Mouse (Mus musculus): Measurements from ENCODE around the gene Hspd1. TPM values are rescaled to one million over a fixed set of nuclear protein-coding genes. Genes with fewer than 3 reads are reported as not detected.
"Not testable (repeated sequence)": the region's sequence is repeated elsewhere in the genome, so short reads cannot be mapped to it uniquely, and the experiment has no call there.

Gene Hspd1
- total and polyA plus RNA-seq, 2 experiments from 2014 or later = 61.6 to 248 TPM

DNA sequence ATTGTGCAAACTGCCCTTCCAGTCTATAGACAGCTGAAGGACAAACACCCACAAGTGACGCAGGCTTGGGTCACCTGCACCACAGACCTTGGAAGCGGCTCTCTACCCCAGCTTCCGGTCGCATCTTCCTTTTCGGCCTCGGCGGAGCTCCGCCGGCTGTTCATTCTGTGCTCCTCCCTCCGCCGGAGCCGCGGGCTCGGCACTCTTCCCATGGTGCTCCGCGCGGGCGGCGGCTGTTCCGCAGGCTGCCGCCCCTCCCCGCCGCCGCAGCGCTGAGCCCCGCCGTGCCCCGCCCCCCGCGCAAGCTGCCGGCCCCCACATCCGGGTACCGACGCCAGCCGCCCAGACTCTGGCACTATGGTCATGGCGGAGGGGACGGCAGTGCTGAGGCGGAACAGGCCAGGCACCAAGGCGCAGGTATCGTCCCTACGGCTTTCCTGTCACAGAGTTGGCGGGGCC, 42.9 kb upstream of the Hspd1 start, which contains the start of gene Mob4:
Gene Mob4 (plus strand): TSS at position 289 of the 459 bp plus-strand sequence.
- no peaks in the 10 kb centered on the region for H3K9me3 ChIP-seq (ENCODE audit: low read length)
- peak within 1 kb of the TSS; percentile 89 for H3K4me3 ChIP-seq (ENCODE audit: low read length)
- H3K27me3 ChIP-seq (ENCODE audit: insufficient read depth, low read length) = no peaks in the 10 kb centered on the region
- WGBS = under 1% methylated on average over 42 of the region's 42 CpGs
- peak; percentile 98 for ATAC-seq
- H3K4me2 ChIP-seq (ENCODE audit: low read depth, low read length) = peak within 1 kb of the TSS; percentile 66
- DNase-seq (ENCODE audit: low spot score) = peak; percentile 97
- TF ChIP-seq CTCF (IDR thresholded peaks at IDR 0.05; ENCODE audit: low read depth) = no peak
- H3K4me1 ChIP-seq (ENCODE audit: insufficient read depth, low read length) = peaks cover 3% of the 10 kb centered on the region; the same call in 1 of the 2 replicates
- H3K36me3 ChIP-seq (ENCODE audit: insufficient read depth, low read length) = no peaks in the 10 kb centered on the region
- peak within 1 kb of the TSS; percentile 100 for H3K9ac ChIP-seq (replicated peaks; ENCODE audit: low read length)
- peak within 1 kb of the TSS; percentile 99 for H3K27ac ChIP-seq

DNA sequence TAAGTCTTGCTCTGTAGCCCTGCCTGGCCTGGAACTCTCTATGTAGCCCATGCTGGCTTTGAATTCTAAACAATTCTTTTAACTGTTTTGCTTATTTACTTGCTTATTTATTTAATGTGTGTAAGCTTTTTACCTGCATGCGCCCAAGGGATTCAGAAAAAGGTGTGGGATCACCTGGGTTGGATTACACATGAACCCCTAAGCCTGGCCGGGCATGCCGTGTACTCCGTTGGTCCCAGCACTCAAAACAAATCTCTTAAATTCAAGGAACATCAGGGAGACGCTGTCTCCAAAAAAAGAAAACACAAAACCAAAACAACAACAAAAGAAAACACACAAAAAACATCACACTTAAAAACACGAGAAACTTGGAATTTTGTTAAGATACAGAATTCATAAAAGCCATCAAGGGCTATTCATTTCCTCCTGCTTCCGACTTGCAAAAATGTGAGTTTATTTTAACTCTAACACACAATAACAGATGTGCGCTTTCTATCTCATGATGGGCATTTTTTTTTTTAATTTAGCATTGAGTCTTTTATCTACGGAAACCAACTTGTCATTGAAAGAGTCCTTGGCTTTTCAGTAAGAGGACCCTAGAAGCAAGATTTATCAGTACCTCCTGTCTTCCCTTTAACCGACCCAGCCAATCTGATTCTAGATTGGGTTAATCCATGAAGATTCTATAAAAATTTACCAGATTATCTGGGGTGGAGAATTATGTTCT, 42.3 kb upstream of the Hspd1 start:
- peak overlapping the region; percentile 99 for H3K27ac ChIP-seq
- peaks cover 3% of the 10 kb centered on the region; the same call in 1 of the 2 replicates for H3K4me1 ChIP-seq (ENCODE audit: insufficient read depth, low read length)
- no peak for TF ChIP-seq CTCF (IDR thresholded peaks at IDR 0.05; ENCODE audit: low read depth)
- no peaks in the 10 kb centered on the region for H3K27me3 ChIP-seq (ENCODE audit: insufficient read depth, low read length)
- peak overlapping the region; percentile 100 for H3K9ac ChIP-seq (replicated peaks; ENCODE audit: low read length)
- DNase-seq (ENCODE audit: low spot score) (no peak), ATAC-seq (no peak; the same call in 1 of the 2 replicates)
- no peaks in the 10 kb centered on the region for H3K36me3 ChIP-seq (ENCODE audit: insufficient read depth, low read length)
- peak overlapping the region; percentile 89 for H3K4me3 ChIP-seq (ENCODE audit: low read length)
- H3K4me2 ChIP-seq (ENCODE audit: low read depth, low read length) = peak overlapping the region; percentile 66
- H3K9me3 ChIP-seq (ENCODE audit: low read length) = no peaks in the 10 kb centered on the region
- 64% methylated on average over 10 of the region's 10 CpGs for WGBS

DNA sequence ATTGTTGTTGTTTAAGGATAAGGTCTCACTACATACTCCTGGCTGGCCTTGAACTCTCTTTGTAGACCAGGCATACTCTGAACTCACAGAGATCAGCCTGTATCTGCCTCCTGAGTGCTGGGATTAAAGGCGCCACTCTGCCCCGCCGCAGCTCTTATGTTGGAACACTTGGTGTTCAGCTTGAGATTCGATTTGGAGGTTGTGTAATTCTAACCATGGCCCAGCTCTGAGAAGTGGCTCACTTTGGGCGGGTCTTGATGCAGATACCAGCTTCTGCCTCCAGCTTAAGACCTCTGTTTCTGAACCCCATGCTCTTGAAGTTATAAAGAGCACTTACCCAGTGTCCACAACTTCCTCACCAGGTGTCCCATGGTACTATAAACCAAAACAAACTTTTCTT, 41.7 kb upstream of the Hspd1 start:
- Histone ChIP-seq H3K9me3 (ENCODE audit: low read length) (no peaks in the 10 kb centered on the region), H3K36me3 (ENCODE audit: insufficient read depth, low read length) (no peaks in the 10 kb centered on the region), H3K27ac (no peak overlapping the region), H3K9ac (replicated peaks; ENCODE audit: low read length) (no peak overlapping the region), H3K4me1 (ENCODE audit: insufficient read depth, low read length) (peaks cover 3% of the 10 kb centered on the region; the same call in 1 of the 2 replicates), H3K4me2 (ENCODE audit: low read depth, low read length) (no peak overlapping the region), H3K4me3 (ENCODE audit: low read length) (no peak overlapping the region), H3K27me3 (ENCODE audit: insufficient read depth, low read length) (no peaks in the 10 kb centered on the region)
- WGBS = 94% methylated on average over 5 of the region's 5 CpGs
- DNase-seq (ENCODE audit: low spot score) (no peak), ATAC-seq (no peak)
- no peak for TF ChIP-seq CTCF (IDR thresholded peaks at IDR 0.05; ENCODE audit: low read depth)

DNA sequence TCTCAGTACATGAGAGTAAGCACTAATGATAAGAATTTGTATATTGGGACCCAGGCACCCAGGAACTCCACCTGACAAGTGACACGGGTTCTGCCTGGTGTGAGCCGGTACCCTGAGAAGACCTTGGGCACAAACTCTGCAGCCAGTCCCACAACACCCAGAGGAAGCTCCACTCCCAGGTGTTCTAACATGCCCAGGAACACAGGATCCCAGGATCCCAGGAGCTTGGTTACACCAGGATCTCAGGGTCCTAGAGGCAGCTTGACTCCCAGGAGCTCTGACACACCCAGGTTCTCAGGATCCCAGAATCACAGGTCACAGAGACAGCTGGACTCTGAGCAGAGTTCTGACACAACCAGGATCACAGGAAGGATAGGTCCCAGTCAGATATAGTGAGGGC, 36.1 kb upstream of the Hspd1 start:
- not testable (repeated sequence) for ATAC-seq; H3K4me2 ChIP-seq (ENCODE audit: low read depth, low read length)
- 99% methylated on average over 2 of the region's 2 CpGs for WGBS

DNA sequence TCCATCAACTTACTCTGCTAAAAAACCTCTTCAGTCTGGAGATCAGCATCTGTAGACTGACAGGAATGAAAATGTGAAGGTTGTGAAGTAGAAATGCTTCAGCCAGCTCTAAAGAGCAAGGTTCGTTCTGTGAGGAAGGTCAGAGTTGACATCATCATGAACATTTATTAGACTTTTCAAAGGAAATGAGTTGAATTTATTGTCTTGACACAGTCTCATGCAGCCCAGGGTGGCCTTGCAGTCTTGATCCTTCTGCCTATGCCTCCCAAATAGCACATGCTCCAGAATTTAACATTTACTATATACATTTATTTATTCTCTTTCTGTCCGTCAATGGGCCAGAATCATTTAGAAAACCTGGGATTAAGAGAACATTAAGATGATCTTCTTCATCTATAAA, 35.5 kb upstream of the Hspd1 start:
- Histone ChIP-seq H3K9me3 (ENCODE audit: low read length) (no peaks in the 10 kb centered on the region), H3K4me3 (ENCODE audit: low read length) (no peak overlapping the region), H3K36me3 (ENCODE audit: insufficient read depth, low read length) (no peaks in the 10 kb centered on the region), H3K27me3 (ENCODE audit: insufficient read depth, low read length) (no peaks in the 10 kb centered on the region), H3K27ac (no peak overlapping the region), H3K4me2 (ENCODE audit: low read depth, low read length) (no peak overlapping the region), H3K9ac (replicated peaks; ENCODE audit: low read length) (no peak overlapping the region), H3K4me1 (ENCODE audit: insufficient read depth, low read length) (no peaks in the 10 kb centered on the region)
- 96% methylated on average over 2 of the region's 2 CpGs for WGBS
- ATAC-seq (no peak), DNase-seq (ENCODE audit: low spot score) (no peak)
- TF ChIP-seq CTCF (IDR thresholded peaks at IDR 0.05; ENCODE audit: low read depth) = no peak

More for the DNA sequence above, 36.1 kb upstream of the Hspd1 start:
- not testable (repeated sequence) for H3K9ac ChIP-seq (replicated peaks; ENCODE audit: low read length); H3K36me3 ChIP-seq (ENCODE audit: insufficient read depth, low read length); H3K27ac ChIP-seq; H3K4me1 ChIP-seq (ENCODE audit: insufficient read depth, low read length); H3K9me3 ChIP-seq (ENCODE audit: low read length); DNase-seq (ENCODE audit: low spot score); H3K4me3 ChIP-seq (ENCODE audit: low read length); H3K27me3 ChIP-seq (ENCODE audit: insufficient read depth, low read length)

DNA sequence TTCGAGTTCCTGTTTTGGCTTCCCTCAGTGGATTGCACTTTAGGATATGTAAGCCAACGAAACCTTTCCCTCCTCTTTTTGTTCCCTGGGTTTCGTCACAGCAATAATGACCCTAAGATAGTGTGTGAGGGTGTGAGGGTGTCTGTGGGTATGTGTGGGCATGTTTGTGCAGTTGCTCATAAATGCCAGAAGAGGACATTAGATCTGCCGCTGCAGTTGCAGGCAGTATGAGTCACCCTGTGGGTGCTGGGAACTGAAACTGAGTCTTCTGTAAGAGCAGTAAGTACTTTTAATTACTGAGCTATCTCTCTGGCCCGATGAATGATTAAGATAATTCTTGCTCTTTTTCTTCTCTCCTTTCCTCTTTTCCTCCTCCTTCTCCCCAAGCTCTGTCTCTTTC, 35.0 kb upstream of the Hspd1 start:
- no peak for DNase-seq (ENCODE audit: low spot score)
- Histone ChIP-seq H3K27me3 (ENCODE audit: insufficient read depth, low read length) (no peaks in the 10 kb centered on the region), H3K4me2 (ENCODE audit: low read depth, low read length) (no peak overlapping the region)

More for the DNA sequence above, 35.0 kb upstream of the Hspd1 start:
- no peaks in the 10 kb centered on the region for H3K4me1 ChIP-seq (ENCODE audit: insufficient read depth, low read length)
- H3K9ac ChIP-seq (replicated peaks; ENCODE audit: low read length) = no peak overlapping the region
- no peaks in the 10 kb centered on the region for H3K36me3 ChIP-seq (ENCODE audit: insufficient read depth, low read length)
- no peak for ATAC-seq
- H3K9me3 ChIP-seq (ENCODE audit: low read length) = no peaks in the 10 kb centered on the region
- no peak overlapping the region for H3K4me3 ChIP-seq (ENCODE audit: low read length)
- no peak for TF ChIP-seq CTCF (IDR thresholded peaks at IDR 0.05; ENCODE audit: low read depth)
- H3K27ac ChIP-seq = no peak overlapping the region
- WGBS = 85% methylated on average over 5 of the region's 5 CpGs

All from hindbrain, postnatal 0 days (tissue).